Mouse (Mus musculus): ENCODE measurements around the gene Psg18. TPM values are rescaled to one million over a fixed set of nuclear protein-coding genes. Genes with fewer than 3 reads are reported as not detected.
"Not testable (repeated sequence)": the region's sequence is repeated elsewhere in the genome, so short reads cannot be mapped to it uniquely, and the experiment has no call there.

The Psg18 gene
- not detected in 2 replicates for polyA plus RNA-seq (2012; rRNA removed)

DNA sequence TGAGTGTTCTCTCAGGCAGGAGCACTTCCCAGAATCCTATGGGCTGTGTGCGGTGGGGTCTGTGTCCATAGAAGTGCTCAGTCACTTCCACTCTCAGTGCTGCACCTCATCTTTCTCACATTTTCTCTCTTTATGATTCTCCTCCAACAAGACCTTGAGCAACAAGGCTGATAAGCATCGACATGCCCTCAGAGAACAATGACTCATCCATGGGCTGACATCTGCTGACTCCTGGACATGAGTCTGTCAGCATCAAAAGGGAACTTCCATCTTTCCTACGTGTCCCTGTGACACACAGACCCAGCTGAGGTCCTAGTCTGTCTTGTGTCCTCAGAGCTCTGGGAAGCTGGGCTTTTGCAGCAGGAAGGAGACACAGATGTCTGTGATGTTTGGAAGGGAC lies at the start of gene Psg18:
Gene Psg18 (minus strand): TSS at position 101 of the 400 bp plus-strand sequence.
- DNase-seq (ENCODE audit: low spot score) = not testable (repeated sequence)

DNA sequence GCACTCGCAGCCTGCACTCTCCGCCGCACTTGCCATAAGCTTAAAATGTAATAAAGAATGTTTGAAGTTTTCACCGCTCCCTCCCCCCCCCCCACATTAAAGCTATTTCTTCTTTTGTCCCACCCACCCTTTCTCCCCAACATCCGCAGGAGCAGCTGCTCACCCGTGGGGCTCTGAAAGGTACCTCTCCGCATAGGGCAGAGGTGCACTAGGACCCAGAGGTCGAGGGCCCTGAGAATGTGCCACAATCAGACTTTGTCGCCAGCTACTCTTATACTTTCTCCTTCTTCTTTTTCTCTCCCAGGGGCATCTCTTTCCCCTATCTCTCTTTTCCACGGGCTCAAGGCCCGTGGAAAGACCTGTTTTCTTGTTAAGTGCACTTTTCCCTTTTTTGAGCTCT lies 48.6 kb upstream of the Psg18 start:
- no peak for DNase-seq (ENCODE audit: low spot score)

- DNase-seq (ENCODE audit: low spot score) = no peak
Observed at GRCm38 (mm10) chr7:18402527-18403237, 47.9 kb upstream of the Psg18 start.

DNA sequence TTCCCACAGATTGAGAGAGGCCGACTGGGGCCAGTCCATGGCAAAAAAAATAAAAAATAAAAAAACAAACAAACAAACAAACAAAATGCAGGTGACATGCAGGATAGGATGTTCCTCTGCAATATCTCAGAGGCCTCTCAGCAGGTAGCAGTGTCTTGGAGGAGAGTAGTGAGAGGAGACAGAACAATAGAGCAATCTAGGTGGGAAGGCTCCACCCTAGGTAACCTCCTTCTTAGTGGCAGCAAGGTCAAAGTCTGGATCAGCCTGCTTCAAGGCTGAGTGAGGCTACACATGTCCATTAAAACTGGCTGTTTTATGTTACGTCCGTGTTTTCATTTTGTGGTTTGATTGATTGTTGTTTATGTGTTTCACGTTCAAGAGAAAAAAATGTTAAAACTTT lies 36.7 kb upstream of the Psg18 start:
- not testable (repeated sequence) for DNase-seq (ENCODE audit: low spot score)

DNA sequence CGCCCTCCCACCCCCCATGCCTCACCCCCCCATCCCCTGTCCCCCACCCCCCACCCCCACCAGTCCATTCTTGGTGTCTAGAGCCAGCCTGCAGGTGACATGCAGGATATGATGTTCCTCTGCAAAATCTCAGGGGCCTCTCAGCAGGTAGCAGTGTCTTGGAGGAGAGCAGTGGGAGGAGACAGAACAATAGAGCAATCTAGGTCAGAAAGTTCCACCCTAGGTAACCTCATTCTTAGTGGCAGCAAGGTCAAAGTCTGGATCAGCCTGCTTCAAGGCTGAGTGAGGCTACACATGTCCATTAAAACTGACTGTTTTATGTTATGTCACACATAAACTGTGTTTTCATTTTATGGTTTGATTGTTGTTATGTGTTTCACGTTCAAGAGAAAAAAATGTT lies 23.5 kb upstream of the Psg18 start:
- no peak for DNase-seq (ENCODE audit: low spot score)

- DNase-seq (ENCODE audit: low spot score) = not testable (repeated sequence)
Observed at GRCm38 (mm10) chr7:18335411-18335810, 19.4 kb downstream of the Psg18 start.

Other genes with a start within 250 kb of the Psg18 start
- not detected in 2 replicates for gene Igfl3, start 178.5 kb downstream of the Psg18 start, polyA plus RNA-seq (2012; rRNA removed)
- gene Mill1, start 109.7 kb downstream of the Psg18 start, polyA plus RNA-seq (2012; rRNA removed) = not detected in 2 replicates
- not detected in 2 replicates for gene Psg28, start 77.0 kb upstream of the Psg18 start, polyA plus RNA-seq (2012; rRNA removed)
- not detected in 2 replicates for gene Psg26, start 129.2 kb upstream of the Psg18 start, polyA plus RNA-seq (2012; rRNA removed)
- gene Psg25, start 177.3 kb upstream of the Psg18 start, polyA plus RNA-seq (2012; rRNA removed) = not detected in 2 replicates
- 0.03 TPM in 1 of 2 replicates, not detected in the other for gene Psg27, start 212.3 kb upstream of the Psg18 start, polyA plus RNA-seq (2012; rRNA removed)

Data from urinary bladder, adult 2 months (tissue).